Mouse (Mus musculus): ENCODE measurements around the gene Dnajc11. TPM values are rescaled to one million over a fixed set of nuclear protein-coding genes. Genes with fewer than 3 reads are reported as not detected.

The Dnajc11 gene
- polyA plus RNA-seq, 1 experiment from 2014 or later, result 81.6 TPM

DNA sequence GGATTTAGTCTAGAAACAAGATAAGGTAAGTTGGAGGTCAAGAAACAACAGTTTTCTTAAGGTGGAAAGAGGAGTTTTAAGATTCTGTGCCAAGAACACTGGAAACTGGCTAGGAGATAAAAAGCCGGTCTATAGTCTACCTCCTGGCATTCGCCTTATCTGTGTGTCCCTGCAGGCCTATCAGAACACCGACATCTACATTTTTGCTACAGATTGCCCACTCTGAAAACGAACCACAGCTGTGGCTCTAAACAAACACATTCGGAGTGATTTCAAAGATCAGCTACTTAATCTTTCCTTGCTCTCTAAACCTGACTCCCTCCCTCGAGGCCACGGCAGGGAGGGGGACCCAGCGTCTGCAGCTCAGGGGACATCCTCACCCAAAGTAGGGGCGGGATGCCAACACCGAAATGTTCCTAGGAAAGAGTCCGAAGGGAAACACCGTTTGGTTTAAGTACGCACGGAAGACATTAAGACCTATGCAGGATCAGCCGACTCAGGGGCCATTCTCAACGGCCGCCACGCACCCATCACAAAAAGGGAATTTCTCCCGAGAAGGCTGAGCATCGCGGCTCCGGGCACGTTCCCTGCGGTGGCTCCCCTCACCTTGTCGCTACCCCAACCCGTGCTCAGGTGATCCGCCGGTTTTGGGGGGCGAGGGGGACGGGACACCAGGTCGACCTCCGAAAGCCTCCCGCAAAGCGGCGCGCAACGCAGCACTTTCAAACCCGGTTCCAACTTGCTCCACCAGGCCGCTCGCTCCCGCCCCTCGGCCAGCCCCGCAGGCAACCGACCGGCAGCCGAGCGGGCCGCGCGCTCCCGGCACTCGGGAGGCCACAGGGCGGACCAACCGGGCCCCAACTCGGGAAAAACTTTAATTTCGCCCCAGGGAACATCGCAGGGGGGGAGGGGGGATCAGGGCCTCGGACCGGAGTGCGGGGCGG is 61.0 kb downstream of the Dnajc11 start:
- no peaks in the 10 kb centered on the region for H3K9me3 ChIP-seq
- no peaks in the 10 kb centered on the region for H3K27me3 ChIP-seq
- ATAC-seq (ENCODE audit: low FRiP score, low read depth), result no peak
- under 1% methylated on average over 55 of the region's 61 CpGs for WGBS
- peaks cover 27% of the 10 kb centered on the region for H3K36me3 ChIP-seq
- peak overlapping the region; percentile 83 for H3K9ac ChIP-seq
- peaks cover 25% of the 10 kb centered on the region for H3K4me1 ChIP-seq (replicated peaks)
- H3K27ac ChIP-seq (replicated peaks), result peak overlapping the region; percentile 84
- H3K4me2 ChIP-seq, result peak overlapping the region; percentile 87
- peak overlapping the region; percentile 99 for H3K4me3 ChIP-seq

DNA sequence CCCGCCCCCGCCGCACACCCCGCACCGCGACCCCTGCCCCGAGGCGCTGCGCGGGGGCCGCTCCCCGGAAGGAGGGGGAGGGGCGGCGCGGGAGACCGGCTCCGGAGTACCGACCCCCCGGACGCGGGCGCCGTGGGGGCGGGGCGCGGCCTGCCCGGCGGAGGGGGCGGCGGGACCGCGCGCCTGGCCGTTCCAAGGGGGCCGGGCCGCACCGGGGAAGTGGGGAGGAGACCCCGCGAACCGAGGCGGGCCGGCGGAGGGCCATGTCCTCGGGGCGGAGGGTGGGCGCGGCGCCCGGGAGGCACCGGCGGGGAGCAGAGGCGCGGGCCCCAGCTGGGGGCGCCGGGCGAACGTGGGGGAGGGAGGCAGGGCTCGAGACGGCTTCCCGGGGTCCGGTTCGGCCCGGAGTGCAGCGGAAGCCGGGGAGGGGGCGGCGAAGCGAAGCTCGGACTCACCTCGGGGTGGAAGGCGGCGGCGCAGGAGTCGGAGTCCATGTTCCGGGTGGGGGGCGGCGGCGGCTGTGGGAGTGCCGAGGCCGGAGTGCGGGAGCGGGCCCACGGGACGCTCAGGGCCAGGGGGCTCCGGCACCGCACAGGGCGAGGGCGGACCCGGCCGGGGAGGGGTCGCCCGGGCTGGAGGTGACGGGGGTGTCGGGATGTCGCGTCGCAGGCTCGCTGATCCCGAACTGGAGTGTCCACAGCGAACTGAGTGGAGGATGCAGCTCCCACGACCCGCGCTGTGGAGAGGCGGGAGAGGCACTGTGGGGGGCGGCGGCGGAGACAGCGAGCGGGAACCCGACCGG is 62.1 kb downstream of the Dnajc11 start:
- Histone ChIP-seq H3K4me2 (peak overlapping the region; percentile 87), H3K4me3 (peak overlapping the region; percentile 99), H3K27ac (replicated peaks) (peak overlapping the region; percentile 84), H3K36me3 (peaks cover 18% of the 10 kb centered on the region), H3K4me1 (replicated peaks) (peaks cover 25% of the 10 kb centered on the region), H3K9me3 (no peaks in the 10 kb centered on the region), H3K27me3 (no peaks in the 10 kb centered on the region), H3K9ac (peak overlapping the region; percentile 83)
- under 1% methylated on average over 80 of the region's 111 CpGs for WGBS
- ATAC-seq (ENCODE audit: low FRiP score, low read depth), result peak; percentile 74; the same call in 1 of the 2 replicates

DNA sequence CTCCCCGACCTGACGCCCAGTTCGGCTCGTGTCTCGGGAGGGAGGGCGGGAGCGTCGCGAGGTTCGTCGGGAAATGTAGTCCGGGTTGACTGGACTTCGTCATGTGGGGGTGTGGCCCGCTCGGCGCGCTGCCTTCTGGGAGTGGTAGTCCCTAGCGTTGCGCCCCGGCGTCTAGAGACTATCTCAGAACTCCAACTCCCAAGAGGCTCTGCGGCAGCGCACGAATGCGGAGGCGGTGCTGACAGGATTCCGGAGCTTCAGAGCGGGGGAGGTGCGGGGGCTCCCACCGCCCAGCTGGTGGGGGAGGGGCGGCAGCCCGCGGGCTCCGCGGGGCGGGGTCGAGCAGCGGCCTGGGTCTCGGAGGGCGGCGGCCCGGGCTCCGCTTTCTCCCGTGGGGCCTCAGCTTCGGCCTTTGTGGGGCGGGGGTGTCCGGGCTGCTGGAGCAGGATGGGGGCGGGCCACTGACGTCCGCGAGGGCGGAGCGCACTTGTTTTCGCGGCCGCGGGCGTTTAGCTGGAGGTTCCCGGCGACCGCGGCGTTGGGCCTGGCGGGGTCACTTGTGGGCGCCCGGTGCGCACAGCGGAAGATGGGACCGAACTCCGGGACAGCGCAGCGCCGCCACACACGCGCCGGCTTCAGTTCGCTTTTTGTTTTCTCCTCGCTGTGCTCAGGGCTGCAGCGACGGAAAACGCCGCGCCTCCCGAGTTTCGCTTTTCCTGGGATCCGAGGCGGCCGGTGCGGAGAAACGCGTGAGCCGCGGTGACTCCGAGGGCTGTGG is 62.9 kb downstream of the Dnajc11 start, which contains the start of gene Phf13:
Phf13 (minus strand) TSS at position 86 of the 778 bp plus-strand sequence.
- H3K4me2 ChIP-seq, result peak within 1 kb of the TSS; percentile 87
- peaks cover 10% of the 10 kb centered on the region for H3K36me3 ChIP-seq
- peak within 1 kb of the TSS; percentile 99 for H3K4me3 ChIP-seq
- peak within 1 kb of the TSS; percentile 90 for H3K27ac ChIP-seq (replicated peaks)
- under 1% methylated on average over 91 of the region's 94 CpGs for WGBS
- H3K4me1 ChIP-seq (replicated peaks), result peaks cover 25% of the 10 kb centered on the region
- peak within 1 kb of the TSS; percentile 83 for H3K9ac ChIP-seq
- ATAC-seq (ENCODE audit: low FRiP score, low read depth), result peak; percentile 96
- no peaks in the 10 kb centered on the region for H3K27me3 ChIP-seq
- H3K9me3 ChIP-seq, result no peaks in the 10 kb centered on the region

DNA sequence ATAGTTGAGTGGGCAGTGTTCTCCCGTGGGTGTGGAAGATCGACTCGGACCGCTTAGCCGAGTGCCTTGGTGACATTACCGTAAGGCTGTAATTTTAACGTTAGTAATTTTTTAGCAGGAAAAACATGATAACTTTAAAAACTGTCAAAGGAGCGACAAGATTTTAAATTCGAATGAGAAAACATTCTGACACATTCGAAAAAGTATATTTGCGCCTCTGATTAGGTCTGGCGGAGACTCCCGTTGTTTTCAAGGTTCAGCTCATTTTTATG is 63.4 kb downstream of the Dnajc11 start:
- Histone ChIP-seq H3K9me3 (no peaks in the 10 kb centered on the region), H3K36me3 (peaks cover 5% of the 10 kb centered on the region), H3K9ac (peak overlapping the region; percentile 54), H3K27me3 (no peaks in the 10 kb centered on the region), H3K4me3 (peak overlapping the region; percentile 99), H3K27ac (replicated peaks) (peak overlapping the region; percentile 90), H3K4me1 (replicated peaks) (peaks cover 25% of the 10 kb centered on the region), H3K4me2 (peak overlapping the region; percentile 87)
- WGBS, result 5% methylated on average over 13 of the region's 13 CpGs
- ATAC-seq (ENCODE audit: low FRiP score, low read depth), result no peak

DNA sequence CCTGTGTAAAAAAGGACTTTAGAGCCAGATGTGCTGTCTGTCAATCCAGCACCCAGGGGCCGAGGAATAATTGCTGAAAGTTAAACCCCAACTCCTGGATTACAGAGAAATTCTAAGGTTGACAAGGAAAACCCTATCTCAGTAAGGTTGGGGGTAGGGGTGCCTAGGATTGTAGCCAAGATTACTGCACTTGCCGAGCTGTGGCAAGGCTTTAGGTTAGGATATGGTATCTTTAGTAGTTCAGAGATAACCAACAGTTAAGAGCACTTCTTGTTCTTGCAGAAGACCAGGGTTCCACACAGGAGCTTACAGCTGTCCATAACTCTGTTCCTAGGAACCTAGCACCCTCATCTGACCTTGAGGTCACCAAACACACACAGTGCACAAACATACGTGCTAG is 64.2 kb downstream of the Dnajc11 start:
- Histone ChIP-seq H3K27ac (replicated peaks) (no peak overlapping the region), H3K36me3 (no peaks in the 10 kb centered on the region), H3K4me1 (replicated peaks) (peaks cover 25% of the 10 kb centered on the region), H3K9ac (no peak overlapping the region), H3K27me3 (no peaks in the 10 kb centered on the region), H3K4me2 (peak overlapping the region; percentile 87), H3K4me3 (0 out of 2 replicates have a peak overlapping the region, but pooled peaks have one; percentile 99), H3K9me3 (no peaks in the 10 kb centered on the region)
- 81% methylated on average over 3 of the region's 3 CpGs for WGBS
- no peak for ATAC-seq (ENCODE audit: low FRiP score, low read depth)

DNA sequence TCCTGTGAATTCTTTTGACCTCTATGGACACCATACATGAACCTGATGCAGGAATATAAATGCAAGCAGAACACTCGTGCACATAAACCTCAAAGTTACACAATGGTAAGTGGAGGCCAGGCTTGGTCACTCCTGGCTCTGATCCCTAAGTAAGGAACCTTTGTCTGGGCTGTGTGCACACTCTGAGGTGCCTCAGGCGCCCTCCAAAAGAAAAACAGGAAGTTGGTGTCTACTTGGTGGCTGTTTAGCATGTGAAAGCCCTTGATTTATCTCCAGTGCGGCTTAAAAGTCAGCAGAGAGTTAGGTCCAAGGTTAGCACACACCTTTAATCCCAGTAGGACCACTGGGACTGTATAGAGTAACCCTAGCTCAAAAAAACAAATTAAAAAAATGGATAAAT is 66.0 kb downstream of the Dnajc11 start:
- 78% methylated on average over 3 of the region's 3 CpGs for WGBS
- Histone ChIP-seq H3K27ac (replicated peaks) (no peak overlapping the region), H3K36me3 (no peaks in the 10 kb centered on the region), H3K4me3 (no peak overlapping the region), H3K27me3 (no peaks in the 10 kb centered on the region), H3K4me2 (no peak overlapping the region), H3K9me3 (no peaks in the 10 kb centered on the region), H3K4me1 (replicated peaks) (peaks cover 13% of the 10 kb centered on the region), H3K9ac (no peak overlapping the region)
- ATAC-seq (ENCODE audit: low FRiP score, low read depth), result no peak

DNA sequence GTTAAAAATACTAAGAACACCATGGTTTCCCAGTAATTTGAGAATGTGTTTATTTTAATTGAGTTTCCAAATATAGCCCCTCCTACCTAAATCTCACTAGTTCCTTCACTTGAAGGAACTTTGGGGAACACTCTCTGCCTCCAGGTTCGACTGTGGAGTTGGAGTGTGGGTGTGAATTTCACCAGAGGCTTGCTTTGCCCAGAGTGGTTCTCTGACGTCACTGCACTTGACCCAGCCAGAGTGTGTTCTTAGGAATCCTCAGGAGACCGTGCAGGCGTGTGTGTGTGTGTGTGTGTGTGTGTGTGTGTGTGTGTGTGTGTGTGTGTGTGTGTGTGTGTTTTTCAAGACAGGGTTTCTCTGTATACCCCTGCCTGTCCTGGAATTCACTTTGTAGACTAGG is 67.4 kb downstream of the Dnajc11 start:
- no peaks in the 10 kb centered on the region for H3K9me3 ChIP-seq
- no peak overlapping the region for H3K27ac ChIP-seq (replicated peaks)
- H3K4me3 ChIP-seq, result no peak overlapping the region
- no peak overlapping the region for H3K9ac ChIP-seq
- no peak for ATAC-seq (ENCODE audit: low FRiP score, low read depth)
- no peaks in the 10 kb centered on the region for H3K36me3 ChIP-seq
- H3K27me3 ChIP-seq, result no peaks in the 10 kb centered on the region
- H3K4me2 ChIP-seq, result no peak overlapping the region
- peaks cover 10% of the 10 kb centered on the region for H3K4me1 ChIP-seq (replicated peaks)
- WGBS, result 53% methylated on average over 4 of the region's 4 CpGs

DNA sequence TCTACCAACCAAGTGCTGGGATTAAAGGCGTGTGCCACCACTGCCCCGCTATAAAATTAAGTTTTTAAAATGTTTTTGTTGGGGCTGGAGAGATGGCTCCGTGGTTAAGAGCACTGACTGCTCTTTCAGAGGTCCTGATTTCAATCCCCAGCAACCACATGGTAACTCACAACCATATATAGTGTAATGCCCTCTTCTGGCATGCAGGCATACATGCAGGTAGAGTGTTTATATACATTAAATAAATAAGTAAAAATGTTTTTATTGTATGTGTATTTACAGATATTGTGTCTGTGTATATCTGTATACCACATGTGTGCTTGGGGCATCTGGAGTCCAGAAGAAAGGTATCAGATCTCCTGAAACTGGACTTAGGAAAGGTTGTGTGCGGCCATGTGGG is 67.8 kb downstream of the Dnajc11 start:
- Histone ChIP-seq H3K9me3 (no peaks in the 10 kb centered on the region), H3K27me3 (peaks cover 2% of the 10 kb centered on the region), H3K4me1 (replicated peaks) (peaks cover 10% of the 10 kb centered on the region), H3K36me3 (no peaks in the 10 kb centered on the region), H3K4me2 (no peak overlapping the region), H3K27ac (replicated peaks) (no peak overlapping the region), H3K4me3 (no peak overlapping the region), H3K9ac (no peak overlapping the region)
- 69% methylated on average over 4 of the region's 4 CpGs for WGBS
- no peak for ATAC-seq (ENCODE audit: low FRiP score, low read depth)

DNA sequence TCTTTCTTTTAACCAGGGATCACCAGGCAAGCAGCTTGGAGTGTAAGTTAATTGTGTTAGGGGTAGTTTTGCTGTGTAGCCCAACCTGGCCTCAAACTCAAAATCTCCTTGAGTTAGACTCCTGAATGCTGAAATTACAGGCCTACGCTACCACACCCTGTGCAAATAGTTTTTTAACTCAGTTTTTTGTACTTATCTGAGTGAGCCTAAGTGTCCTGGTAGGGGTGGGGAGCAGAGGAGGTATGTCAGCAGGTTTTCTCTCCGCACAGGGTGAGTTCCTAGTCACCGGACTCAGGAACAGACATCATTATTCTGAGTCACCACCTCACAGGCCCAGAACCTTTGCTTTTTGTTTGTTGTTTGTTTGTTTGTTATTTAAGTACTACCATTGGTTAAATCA is 68.6 kb downstream of the Dnajc11 start:
- Histone ChIP-seq H3K27ac (replicated peaks) (no peak overlapping the region), H3K27me3 (peaks cover 9% of the 10 kb centered on the region), H3K4me1 (replicated peaks) (peaks cover 10% of the 10 kb centered on the region), H3K4me3 (no peak overlapping the region), H3K36me3 (no peaks in the 10 kb centered on the region), H3K9ac (no peak overlapping the region), H3K4me2 (no peak overlapping the region), H3K9me3 (no peaks in the 10 kb centered on the region)
- WGBS, result 91% methylated on average over 3 of the region's 3 CpGs
- no peak for ATAC-seq (ENCODE audit: low FRiP score, low read depth)

DNA sequence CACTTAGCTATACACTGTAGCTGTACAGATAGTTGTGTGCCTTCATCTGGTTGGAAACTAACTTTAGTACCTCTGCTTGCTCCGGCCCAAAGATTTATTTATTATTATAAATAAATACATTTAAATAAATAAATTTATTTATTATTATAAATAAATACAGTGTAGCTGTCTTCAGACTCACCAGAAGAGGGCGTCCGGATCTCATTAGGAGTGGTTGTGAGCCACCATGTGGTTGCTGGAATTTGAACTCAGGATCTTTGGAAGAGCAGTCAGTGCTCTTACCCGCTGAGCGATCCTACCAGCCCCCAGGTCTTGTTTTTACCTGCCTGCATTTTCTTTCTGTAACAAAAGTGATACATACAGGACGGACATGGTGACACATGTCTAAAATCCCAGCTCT is 72.6 kb downstream of the Dnajc11 start:
- WGBS, result 78% methylated on average over 6 of the region's 6 CpGs

DNA sequence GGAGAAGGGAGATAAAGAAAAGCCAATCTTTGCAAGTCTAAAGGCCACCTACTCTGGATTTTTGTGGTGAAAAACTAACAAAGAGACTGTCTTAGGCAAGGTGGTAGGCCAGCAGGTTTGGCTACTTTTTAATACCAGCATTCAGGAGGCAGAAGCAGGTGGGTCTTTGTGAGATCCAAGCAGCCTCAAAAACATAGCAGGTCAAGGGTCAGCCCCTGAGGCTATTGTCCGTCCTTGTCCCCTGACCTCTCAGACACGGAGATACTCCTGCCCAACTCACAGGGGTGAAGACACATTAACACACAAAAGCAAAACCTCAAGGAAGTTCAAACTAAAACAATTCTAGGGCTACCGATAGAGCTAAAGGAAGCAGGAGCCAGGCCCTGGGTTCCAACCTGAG is 73.3 kb downstream of the Dnajc11 start:
- Histone ChIP-seq H3K9me3 (no peaks in the 10 kb centered on the region), H3K4me2 (no peak overlapping the region), H3K27ac (replicated peaks) (no peak overlapping the region), H3K4me1 (replicated peaks) (peaks cover 38% of the 10 kb centered on the region), H3K9ac (no peak overlapping the region), H3K27me3 (peaks cover 23% of the 10 kb centered on the region), H3K36me3 (no peaks in the 10 kb centered on the region), H3K4me3 (no peak overlapping the region)
- ATAC-seq (ENCODE audit: low FRiP score, low read depth), result no peak
- WGBS, result 18% methylated on average over 3 of the region's 3 CpGs

More for the DNA sequence above, 72.6 kb downstream of the Dnajc11 start:
- H3K27me3 ChIP-seq, result peaks cover 23% of the 10 kb centered on the region
- ATAC-seq (ENCODE audit: low FRiP score, low read depth), result no peak
- no peak overlapping the region for H3K27ac ChIP-seq (replicated peaks)
- no peaks in the 10 kb centered on the region for H3K36me3 ChIP-seq
- H3K9ac ChIP-seq, result no peak overlapping the region
- H3K9me3 ChIP-seq, result no peaks in the 10 kb centered on the region
- no peak overlapping the region for H3K4me3 ChIP-seq
- no peak overlapping the region for H3K4me2 ChIP-seq
- peaks cover 34% of the 10 kb centered on the region for H3K4me1 ChIP-seq (replicated peaks)

All from hindbrain, embryonic 15.5 days (tissue).